Mouse (Mus musculus) CD4-positive, CD25-positive, alpha-beta regulatory T cell, adult 4 months (primary cell): ENCODE measurements around the gene Lypd6b. TPM values are rescaled to one million over a fixed set of nuclear protein-coding genes. Genes with fewer than 3 reads are reported as not detected.

ENCODE experiments used
- ATAC-seq: one replicate; pipeline ENCODE4 v1.8.0; 2017
- polyA plus RNA-seq, 2 experiments: library from polyadenylated mRNA; unstranded; fragments of 100-300 nt; shearing (Covaris generic); gene quantifications; one replicate each; pipeline ENCODE4 v1.2.1; 2017

Lypd6b gene
- polyA plus RNA-seq, 2 experiments from 2014 or later = 0.19 to 0.79 TPM

DNA sequence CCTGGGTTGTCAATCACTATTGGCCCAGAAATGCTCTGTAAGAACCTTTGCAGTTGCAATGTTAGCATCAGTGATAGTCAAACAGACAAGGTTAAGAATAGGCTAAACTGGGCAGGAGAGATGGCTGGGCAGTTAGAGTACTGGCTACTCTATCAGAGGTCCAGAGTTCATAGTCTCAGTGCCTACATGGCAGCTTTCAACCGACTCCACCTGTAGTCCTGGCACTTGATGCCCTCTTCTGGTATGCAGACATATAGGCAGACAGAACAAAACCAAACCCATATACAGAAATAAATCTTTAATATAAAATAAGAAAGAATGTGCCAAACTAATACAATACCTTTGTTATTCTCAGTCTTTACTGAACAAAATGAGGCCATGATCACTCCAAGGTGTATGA, 83.5 kb downstream of the Lypd6b start:
- no peak for ATAC-seq

DNA sequence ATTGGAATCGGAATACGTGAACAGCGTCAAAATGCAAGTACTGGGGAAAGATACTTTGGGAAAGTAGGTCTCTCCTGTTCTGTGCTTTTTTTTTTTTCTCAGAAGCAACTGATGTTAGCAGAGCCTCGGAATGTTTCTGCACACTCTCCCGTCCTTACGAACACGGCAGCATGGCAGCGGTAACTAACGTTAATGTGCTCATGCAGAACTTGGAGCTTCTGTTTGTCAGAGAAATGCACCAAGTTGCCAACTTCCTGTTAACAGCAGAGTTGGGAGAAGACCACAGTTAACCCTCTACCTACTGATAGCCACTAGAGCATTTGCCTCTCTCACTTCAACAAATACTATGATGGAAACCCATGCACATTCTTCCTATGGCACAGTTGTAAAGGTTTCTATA, 93.0 kb downstream of the Lypd6b start:
- no peak for ATAC-seq

GRCm38 (mm10) chr2:49881002-49881401, 93.5 kb downstream of the Lypd6b start:
- ATAC-seq = no peak

GRCm38 (mm10) chr2:49882461-49882860, 95.0 kb downstream of the Lypd6b start:
- no peak for ATAC-seq

DNA sequence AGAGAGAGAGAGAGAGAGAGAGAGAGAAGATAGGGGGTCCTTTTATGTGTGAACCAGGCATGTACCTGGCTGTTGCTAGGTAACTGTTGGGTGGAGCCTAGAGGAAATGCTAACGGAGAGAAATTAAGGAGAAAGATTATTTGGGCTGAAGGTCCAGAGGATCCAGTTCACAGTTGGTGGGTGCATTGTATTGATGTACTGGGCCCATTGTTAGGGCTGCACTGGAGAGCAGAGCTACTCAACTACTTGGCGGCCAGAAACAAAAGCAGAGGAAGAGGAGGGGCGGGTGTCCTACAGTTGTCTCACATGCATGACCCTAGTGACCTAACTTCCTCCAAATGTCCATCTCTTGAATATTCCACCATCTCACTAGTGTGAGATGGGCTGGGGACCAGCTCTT, 96.5 kb downstream of the Lypd6b start:
- no peak for ATAC-seq

DNA sequence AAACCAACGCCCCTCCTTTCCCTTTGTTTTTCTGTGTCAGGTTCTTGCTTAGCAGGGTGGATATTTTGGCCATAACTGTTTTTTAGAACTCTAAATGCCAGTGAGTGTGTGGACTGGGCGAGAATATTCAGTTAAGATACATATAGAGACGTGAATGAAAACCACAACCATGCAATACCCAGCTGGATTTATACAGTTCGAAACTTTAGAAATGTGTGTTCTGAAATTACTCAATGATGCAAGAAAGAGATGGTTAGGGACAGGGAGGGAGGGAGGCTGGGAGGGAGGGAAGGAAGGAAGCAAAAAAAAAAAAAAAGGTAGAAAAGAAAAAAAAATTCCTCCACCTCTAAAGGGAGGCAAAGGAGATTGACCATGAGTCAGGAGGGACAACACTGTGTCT, 98.7 kb downstream of the Lypd6b start:
- no peak for ATAC-seq

GRCm38 (mm10) chr2:49888346-49888745, 100.9 kb downstream of the Lypd6b start:
- ATAC-seq = no peak

GRCm38 (mm10) chr2:49890727-49891126, 103.2 kb downstream of the Lypd6b start:
- ATAC-seq = no peak

DNA sequence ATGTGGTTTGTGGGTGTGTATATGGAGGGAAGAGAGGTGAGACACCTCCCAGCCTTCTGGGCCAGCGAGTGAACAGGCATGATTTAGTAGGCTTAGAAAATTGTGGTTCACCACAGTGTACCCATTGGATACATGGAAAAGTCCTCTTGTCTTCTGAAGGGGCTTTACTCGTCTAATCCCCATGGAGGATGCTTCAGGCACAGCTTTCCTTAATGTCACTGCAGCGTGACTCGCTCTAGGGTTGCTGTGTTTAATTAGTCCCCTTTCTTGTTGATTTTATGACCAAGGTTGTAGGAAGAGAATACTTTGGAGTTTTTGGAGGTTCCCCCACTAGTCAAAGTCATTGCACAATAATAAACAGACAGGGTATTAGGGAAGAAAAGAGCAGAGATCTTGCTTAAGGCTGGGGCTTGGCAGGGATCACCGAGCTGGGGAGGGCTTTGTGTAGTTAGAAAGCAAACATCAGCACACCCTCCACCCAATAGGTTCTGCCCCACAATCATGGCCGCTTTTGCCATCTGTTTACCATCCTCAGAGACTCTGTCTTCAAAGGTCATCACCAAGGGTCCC, 122.4 kb downstream of the Lypd6b start:
- ATAC-seq = no peak

GRCm38 (mm10) chr2:49911296-49912034, 124.0 kb downstream of the Lypd6b start:
- ATAC-seq = no peak

- ATAC-seq = no peak
Measured at GRCm38 (mm10) chr2:49912261-49912895, 124.9 kb downstream of the Lypd6b start.

GRCm38 (mm10) chr2:49917489-49917888, 130.0 kb downstream of the Lypd6b start:
- no peak for ATAC-seq

DNA sequence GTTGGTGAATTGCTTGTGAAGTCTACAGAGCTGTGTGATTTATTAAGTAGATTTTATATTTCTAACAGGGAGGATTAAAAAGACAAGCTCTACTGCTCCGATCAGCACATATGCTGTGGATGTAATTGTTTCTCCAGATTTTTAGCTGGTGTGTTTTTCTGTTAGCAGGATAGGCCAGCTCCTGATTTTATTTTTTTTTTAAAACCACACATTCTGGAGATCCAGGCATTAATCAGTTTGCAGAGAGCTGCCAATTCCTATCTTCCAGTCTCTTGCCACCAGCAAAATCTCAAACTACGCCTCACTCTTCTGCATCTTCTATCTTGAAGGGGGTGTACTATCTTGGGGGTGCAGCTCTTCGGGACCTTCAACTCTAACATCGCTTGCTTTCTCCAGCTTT, 130.6 kb downstream of the Lypd6b start:
- ATAC-seq = no peak

GRCm38 (mm10) chr2:49918692-49919091, 131.2 kb downstream of the Lypd6b start:
- no peak for ATAC-seq

DNA sequence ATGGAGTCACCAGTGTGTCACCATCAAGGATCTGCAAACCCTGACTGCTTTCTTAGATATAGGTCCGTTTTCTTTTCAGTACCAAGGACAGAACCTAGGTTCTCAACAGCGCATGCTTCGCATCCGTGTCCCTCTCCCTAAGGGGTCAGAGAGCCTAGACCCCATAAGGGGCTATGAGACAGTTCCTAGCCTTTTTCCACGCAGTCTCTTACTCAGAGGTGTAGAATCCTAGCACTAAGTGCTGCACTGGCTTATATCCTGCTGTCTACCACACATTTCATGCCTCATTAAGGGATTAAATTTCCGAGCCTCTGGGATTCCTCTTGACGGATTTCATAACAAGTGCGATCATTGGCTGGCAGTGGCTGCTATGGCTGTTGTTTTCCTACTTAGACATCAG, 134.5 kb downstream of the Lypd6b start:
- no peak for ATAC-seq

- no peak for ATAC-seq
Measured at GRCm38 (mm10) chr2:49922810-49923209, 135.3 kb downstream of the Lypd6b start.

DNA sequence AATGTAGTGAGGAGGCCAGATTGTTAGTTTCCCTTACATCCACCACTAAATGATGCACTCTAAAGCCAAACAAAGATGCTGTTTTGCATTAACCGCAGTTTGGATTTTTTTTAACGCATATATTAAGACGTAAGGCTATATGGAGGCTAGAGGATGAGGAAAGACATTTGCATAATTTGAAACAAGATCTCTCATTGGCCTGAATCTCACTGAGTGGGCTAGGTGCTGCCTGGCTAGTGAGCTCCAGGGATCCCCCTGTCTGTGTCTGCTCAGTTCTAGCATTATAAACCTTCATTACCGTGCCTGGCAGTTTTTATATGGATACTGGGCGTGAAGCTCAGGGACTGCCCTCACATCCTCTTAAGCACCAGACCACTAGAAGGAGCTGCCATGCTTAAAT, 138.7 kb downstream of the Lypd6b start:
- ATAC-seq = no peak

DNA sequence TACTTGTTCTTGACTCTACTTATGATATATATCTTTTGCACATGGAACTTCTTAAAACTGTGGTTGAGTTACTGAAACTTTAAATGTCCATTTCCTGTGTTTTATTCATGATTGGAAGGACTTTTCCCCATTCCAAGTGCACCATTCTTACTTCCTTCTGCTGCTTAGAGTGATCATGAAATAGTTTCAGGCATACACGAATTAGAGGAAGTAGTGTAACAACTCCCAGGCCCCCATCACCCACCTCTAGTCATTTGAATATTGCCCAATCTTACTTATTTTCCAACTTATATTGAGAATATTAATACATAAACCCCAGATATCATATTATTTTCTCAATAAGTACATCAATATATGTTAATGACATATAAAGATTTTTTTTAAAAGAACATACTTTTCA, 139.9 kb downstream of the Lypd6b start:
- no peak for ATAC-seq

DNA sequence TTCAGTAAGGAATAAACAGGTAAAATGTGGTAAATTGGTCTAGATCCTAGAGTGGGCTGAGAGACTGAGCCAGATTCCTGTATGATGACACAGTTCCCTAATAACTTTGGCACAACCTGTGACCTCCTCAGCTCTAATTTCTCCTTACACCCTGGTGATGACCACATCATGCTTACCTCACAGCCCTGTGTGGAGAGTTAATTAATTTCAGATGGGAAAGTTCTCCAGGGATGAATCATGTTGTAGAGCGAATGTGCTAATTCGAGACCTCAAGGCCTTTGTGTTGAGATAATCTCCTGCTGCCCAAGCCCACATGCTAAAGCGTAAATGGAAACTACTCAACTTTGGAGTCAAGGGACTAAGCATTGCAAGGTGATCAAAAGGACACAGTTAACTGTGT, 142.4 kb downstream of the Lypd6b start:
- no peak for ATAC-seq

GRCm38 (mm10) chr2:49937621-49938020, 150.1 kb downstream of the Lypd6b start:
- ATAC-seq = no peak

DNA sequence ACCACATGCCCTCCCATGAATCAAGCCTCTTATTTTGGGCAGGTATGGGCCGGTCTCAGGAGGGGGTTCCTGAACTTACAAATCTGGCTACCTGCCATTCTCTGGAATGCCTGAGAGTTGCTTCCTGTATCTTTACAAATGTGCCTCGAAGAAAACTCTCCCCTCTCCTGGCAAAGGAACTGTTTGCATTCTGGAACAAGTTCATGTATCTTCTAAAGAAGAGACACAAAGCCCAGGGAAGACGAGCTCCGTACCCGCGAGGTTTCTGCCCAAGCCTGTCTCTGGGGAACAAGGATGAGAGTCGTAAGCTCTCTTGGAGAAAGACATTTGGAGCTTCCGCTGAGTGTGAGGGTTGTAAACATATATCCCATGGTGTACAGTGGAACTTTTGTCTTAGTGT, 150.8 kb downstream of the Lypd6b start:
- no peak for ATAC-seq

DNA sequence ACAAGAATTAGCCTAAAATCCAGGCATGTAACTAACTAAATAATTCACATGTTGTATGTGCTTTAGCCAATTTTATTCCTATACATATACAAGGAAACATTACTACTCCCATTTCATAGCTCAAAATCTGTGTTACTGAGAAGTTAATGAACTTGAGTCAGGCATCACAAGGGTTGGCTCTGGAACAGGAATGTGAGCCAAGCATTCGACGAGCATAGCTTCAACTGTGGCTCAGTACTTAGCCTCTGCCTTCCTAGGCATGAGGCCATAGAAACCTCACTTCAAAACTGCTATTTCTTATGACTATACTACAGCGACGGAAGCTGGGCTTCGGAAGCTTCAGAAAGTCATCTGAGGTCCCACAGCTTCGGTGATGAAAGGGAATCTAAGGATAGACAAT, 152.9 kb downstream of the Lypd6b start:
- ATAC-seq = no peak

DNA sequence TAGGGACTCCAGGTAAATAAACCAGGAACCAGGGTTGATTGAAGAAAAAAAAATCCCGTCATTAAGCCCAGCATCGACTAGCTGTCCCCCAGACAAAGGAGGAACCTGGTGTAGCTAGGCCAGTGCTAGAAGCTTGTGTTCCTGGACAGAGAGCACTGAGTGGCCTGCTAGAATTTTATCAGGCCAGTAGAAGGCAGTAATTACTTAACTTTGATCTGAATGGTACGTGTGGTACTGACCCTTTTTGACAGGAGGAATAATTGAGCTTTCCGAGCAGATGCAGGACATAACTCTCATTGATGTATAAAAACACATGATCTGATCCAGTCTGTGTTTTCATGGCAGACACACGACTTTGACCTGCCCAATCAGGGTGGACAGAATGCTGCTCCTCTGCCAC, 154.6 kb downstream of the Lypd6b start:
- ATAC-seq = no peak

DNA sequence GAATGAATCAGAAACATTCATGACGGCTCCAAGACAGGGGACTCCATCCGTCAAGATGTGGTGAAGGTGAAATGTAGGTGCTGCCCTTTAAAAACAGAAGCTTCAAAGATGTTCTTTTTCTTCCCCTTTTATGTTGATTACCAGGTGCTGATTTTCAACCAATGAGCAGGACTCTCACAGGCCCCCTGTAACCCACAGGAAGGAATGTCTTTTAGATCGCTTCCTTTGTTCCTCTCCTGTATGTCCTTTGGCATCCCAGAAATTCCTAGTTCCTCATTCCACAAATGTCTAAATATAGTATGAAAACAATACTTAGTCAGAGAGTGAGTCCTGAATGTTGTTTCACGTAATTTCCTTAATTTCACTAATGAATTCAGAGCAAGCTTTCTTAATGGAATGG, 164.2 kb downstream of the Lypd6b start:
- ATAC-seq = no peak
